Mouse (Mus musculus) spleen, adult 2 months (tissue): Measurements from ENCODE around the gene 5031439G07Rik. TPM values are rescaled to one million over a fixed set of nuclear protein-coding genes. Genes with fewer than 3 reads are reported as not detected.

Experiments used
- DNase-seq, 2 experiments: peaks; one replicate each; pipeline versions ENCODE4 v3.0.0 to v3.0.0-alpha.2; 2012 to 2021; ENCODE audit warnings: low spot score in 2 of 2, low read depth in 1 of 2
- H3K27ac ChIP-seq: fragments of 200-500 bp; 2 replicates; pipeline ENCODE4 v1.5.1; 2012; ENCODE audit warnings: low read length, inconsistent platforms; ENCODE audit not compliant: insufficient read depth
- H3K27me3 ChIP-seq: fragments of 200-500 bp; 2 replicates; pipeline ENCODE4 v1.6.1; 2012; ENCODE audit warnings: mild to moderate bottlenecking, moderate library complexity, low read length, inconsistent platforms; ENCODE audit not compliant: control insufficient read depth, insufficient read depth
- H3K36me3 ChIP-seq: fragments of 200-500 bp; 2 replicates; pipeline ENCODE4 v1.6.1; 2012; ENCODE audit warnings: mild to moderate bottlenecking, low read length, inconsistent platforms; ENCODE audit not compliant: control insufficient read depth, insufficient read depth
- H3K4me1 ChIP-seq: fragments of 200-500 bp; 2 replicates; pipeline ENCODE4 v1.6.1; 2011; ENCODE audit warnings: inconsistent platforms; ENCODE audit not compliant: control insufficient read depth, insufficient read depth, insufficient read length
- H3K4me3 ChIP-seq: fragments of 200-500 bp; 2 replicates; pipeline ENCODE4 v1.5.1; 2011; ENCODE audit warnings: mild to moderate bottlenecking, inconsistent platforms; ENCODE audit not compliant: insufficient read depth, insufficient read length; ENCODE audit errors: extremely low read depth
- CTCF ChIP-seq: fragments of 200-500 bp; IDR thresholded peaks from 2 replicates; pipeline ENCODE4 v1.5.1; 2011; ENCODE audit warnings: mild to moderate bottlenecking, inconsistent platforms; ENCODE audit not compliant: insufficient read depth, insufficient read length, insufficient replicate concordance; ENCODE audit errors: extremely low read depth
- POLR2A ChIP-seq: fragments of 200-500 bp; IDR thresholded peaks from 2 replicates; pipeline ENCODE4 v1.6.1; 2011; ENCODE audit warnings: low read depth, low read length, inconsistent platforms
- WGBS: fragments of 180-500 bp; shearing (Covaris S2); methylation state at CpG from one replicate; pipeline ENCODE4 v1.1.7; 2018; 5-methylcytosine and 5-hydroxymethylcytosine counted together
- polyA plus RNA-seq: library from polyadenylated mRNA; depleted of rRNA; stranded (reverse); fragments of >200 nt; gene quantifications from 2 replicates; pipeline ENCODE4 v1.2.3, GENCODE M21; 2012

The 5031439G07Rik gene
- polyA plus RNA-seq, 1 experiment = 27.1 TPM

DNA sequence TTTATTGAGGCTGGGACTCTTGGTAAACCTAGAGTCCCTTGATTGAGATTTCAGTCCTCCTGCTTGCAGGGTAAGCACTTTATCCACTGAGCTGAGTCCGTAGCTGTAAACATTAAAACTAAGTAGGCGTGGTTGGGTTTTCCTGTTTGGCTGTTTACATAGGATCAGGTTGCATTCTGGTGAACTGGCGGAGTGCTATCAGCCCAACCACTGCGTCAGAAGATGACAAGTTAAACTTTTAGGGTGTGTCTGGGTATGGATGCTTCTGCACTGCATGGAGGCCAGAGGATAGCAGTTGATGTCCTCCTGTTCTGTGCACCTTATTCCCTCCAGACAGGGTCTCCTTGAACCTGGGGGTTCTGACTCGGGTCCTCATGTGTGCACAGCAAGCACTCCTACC, 56.0 kb downstream of the 5031439G07Rik start:
- no peak for DNase-seq
- TF ChIP-seq POLR2A = no peak
- Histone ChIP-seq H3K27ac (no peak overlapping the region), H3K27me3 (no peaks in the 10 kb centered on the region), H3K4me3 (no peak overlapping the region), H3K36me3 (peaks cover 69% of the 10 kb centered on the region), H3K4me1 (no peaks in the 10 kb centered on the region)
- WGBS = 92% methylated on average over 5 of the region's 5 CpGs

- Histone ChIP-seq H3K4me1 (peaks cover 6% of the 10 kb centered on the region), H3K36me3 (peaks cover 27% of the 10 kb centered on the region), H3K27ac (no peak overlapping the region), H3K4me3 (no peak overlapping the region), H3K27me3 (no peaks in the 10 kb centered on the region)
- 77% methylated on average over 1 of the region's 1 CpGs for whole genome bisulfite sequencing
- DNase-seq = no peak
- TF ChIP-seq CTCF (no peak), POLR2A (no peak)
These were observed 62.8 kb downstream of the 5031439G07Rik start for GRCm38 (mm10) chr15:84925495-84926018.

GRCm38 (mm10) chr15:84924781-84925315, 63.5 kb downstream of the 5031439G07Rik start:
- H3K4me3 ChIP-seq = peak overlapping the region; percentile 30
- peaks cover 22% of the 10 kb centered on the region for H3K36me3 ChIP-seq
- no peak for DNase-seq
- TF ChIP-seq CTCF (no peak), POLR2A (no peak)
- WGBS = 21% methylated on average over 9 of the region's 9 CpGs
- H3K27ac ChIP-seq = no peak overlapping the region
- no peaks in the 10 kb centered on the region for H3K27me3 ChIP-seq
- H3K4me1 ChIP-seq = peaks cover 6% of the 10 kb centered on the region

DNA sequence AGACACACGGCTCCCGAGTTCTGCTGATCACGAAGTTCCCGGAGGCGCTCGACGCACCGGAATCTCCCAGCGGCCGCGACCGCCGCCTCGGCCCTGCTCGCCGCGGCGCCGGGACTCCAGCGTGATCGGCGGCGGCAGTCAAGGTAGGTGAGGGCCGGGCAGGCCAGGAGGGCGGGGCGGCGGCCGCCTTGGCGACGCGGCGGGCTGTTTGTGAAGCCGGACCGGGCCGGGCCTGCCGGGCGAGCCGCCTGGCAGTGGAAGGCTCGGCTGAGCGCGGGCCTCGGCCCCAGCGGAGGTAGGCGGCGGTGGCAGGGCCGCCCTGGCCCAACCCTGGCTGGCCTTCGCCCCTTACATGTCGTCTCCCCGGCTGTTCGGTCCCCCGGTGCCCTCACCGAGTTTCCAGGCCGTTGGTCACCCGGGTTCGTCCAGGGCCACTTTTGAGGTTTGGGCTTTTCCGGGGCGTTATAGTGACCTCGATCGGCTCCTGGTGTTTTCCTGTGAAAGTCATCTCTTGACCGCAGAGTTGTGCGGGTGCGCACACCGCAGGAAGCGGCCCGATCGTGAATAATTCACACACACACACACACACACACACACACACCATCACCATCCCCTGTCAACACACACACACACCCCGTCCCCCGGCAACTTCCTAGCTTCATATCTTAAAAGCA, 64.7 kb downstream of the 5031439G07Rik start:
- H3K27ac ChIP-seq = peak overlapping the region; percentile 96
- 1% methylated on average over 60 of the region's 68 CpGs for WGBS
- no peak for DNase-seq

DNA sequence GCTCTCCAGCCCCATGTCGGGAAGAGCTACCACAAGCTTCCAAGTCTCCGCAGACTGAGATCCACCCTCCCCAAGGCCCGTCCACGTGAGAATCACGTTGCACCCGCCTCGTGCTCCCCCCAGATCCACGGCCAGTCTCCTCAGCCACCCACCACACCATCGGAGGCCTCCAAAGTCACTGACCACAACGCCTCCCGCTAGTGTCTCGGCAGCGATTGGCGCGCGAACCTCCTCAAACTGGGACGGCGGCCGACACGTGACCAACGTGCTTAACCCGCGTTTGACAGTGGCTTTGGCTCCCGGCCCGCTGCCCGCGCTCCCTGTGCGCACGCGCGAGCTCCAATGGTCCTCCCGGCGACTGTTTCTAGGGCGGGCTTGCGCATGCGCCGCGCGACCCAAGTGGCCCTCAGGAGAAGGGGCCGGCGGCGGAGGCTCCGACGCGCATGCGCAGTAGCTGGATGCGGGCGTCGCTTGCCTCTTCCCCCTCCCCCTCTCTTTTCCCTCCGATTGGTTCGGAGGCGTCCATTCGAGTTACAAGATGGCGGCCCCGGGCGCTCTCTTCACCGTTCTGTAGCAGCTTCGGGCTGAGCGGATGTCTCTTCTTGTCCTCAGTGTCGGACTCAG, 65.4 kb downstream of the 5031439G07Rik start, which contains the start of gene Nup50:
Gene Nup50, plus strand, starts transcription at position 528 of the 624 bp plus-strand sequence.
- Histone ChIP-seq H3K27me3 (no peaks in the 10 kb centered on the region), H3K36me3 (peaks cover 9% of the 10 kb centered on the region), H3K4me3 (peak within 1 kb of the TSS; percentile 86), H3K27ac (peak within 1 kb of the TSS; percentile 96), H3K4me1 (peaks cover 6% of the 10 kb centered on the region)
- TF ChIP-seq CTCF = no peak
- TF ChIP-seq POLR2A = peak; percentile 55
- peak; percentile 97 to 99 for DNase-seq
- WGBS = under 1% methylated on average over 59 of the region's 60 CpGs

More for the DNA sequence above, 64.7 kb downstream of the 5031439G07Rik start:
- peaks cover 12% of the 10 kb centered on the region for H3K36me3 ChIP-seq
- H3K27me3 ChIP-seq = no peaks in the 10 kb centered on the region
- H3K4me3 ChIP-seq = peak overlapping the region; percentile 86
- H3K4me1 ChIP-seq = peaks cover 6% of the 10 kb centered on the region
- no peak for TF ChIP-seq CTCF
- no peak for TF ChIP-seq POLR2A

DNA sequence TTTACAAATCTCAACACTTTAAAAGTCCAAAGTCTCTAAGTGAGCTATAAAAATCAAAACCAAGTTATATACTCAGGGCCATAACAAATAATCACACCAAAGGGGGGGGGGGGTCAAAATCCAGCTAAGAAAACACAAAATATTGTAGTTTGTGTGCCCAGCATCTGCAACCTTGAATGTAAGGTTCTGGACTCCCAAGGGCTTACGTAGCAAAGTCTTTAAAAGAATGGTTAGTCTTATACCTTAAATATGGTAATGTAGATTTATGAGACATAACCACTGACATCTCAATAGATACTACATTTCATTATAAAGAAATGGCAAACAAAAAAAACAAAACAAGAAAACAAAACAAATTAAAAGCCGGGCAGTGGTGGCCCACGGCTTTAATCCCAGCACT, 68.4 kb downstream of the 5031439G07Rik start, which contains the start of gene Gm29666:
Gene Gm29666, minus strand, starts transcription at position 101 of the 400 bp plus-strand sequence.
- TF ChIP-seq POLR2A = no peak
- TF ChIP-seq CTCF = no peak
- H3K36me3 ChIP-seq = no peaks in the 10 kb centered on the region
- H3K27me3 ChIP-seq = no peaks in the 10 kb centered on the region
- no peak within 1 kb of the TSS for H3K4me3 ChIP-seq
- no peak for DNase-seq
- no peak within 1 kb of the TSS for H3K27ac ChIP-seq
- H3K4me1 ChIP-seq = peaks cover 6% of the 10 kb centered on the region
- WGBS = 93% methylated on average over 3 of the region's 3 CpGs
